Mouse (Mus musculus) gastrocnemius, adult 18-20 months (tissue): ENCODE data around the gene Chdh. TPM values are rescaled to one million over a fixed set of nuclear protein-coding genes. Genes with fewer than 3 reads are reported as not detected.

Experiments used
- DNase-seq: peaks from one replicate; pipeline ENCODE4 v3.0.0; 2021; ENCODE audit warnings: low spot score
- long read RNA-seq, 2 experiments: library from polyadenylated mRNA; stranded (forward); transcript quantifications; one replicate each; pipeline ENCODE4 v2.0.0; 2021
- total RNA-seq, 2 experiments: library from RNA; stranded (reverse); gene quantifications; 2 replicates each; pipeline ENCODE4 v1.2.3; 2021

Gene Chdh
- total RNA-seq, result under 1 TPM; 0.36 to 0.37 TPM
- long read RNA-seq, experiment 1, result 0 reads
- long read RNA-seq, experiment 2, partial matches to known transcripts, result 0 of 1 reads
- long read RNA-seq, experiment 2, other reads (novel, unspliced or antisense), result 1 of 1 reads

DNA sequence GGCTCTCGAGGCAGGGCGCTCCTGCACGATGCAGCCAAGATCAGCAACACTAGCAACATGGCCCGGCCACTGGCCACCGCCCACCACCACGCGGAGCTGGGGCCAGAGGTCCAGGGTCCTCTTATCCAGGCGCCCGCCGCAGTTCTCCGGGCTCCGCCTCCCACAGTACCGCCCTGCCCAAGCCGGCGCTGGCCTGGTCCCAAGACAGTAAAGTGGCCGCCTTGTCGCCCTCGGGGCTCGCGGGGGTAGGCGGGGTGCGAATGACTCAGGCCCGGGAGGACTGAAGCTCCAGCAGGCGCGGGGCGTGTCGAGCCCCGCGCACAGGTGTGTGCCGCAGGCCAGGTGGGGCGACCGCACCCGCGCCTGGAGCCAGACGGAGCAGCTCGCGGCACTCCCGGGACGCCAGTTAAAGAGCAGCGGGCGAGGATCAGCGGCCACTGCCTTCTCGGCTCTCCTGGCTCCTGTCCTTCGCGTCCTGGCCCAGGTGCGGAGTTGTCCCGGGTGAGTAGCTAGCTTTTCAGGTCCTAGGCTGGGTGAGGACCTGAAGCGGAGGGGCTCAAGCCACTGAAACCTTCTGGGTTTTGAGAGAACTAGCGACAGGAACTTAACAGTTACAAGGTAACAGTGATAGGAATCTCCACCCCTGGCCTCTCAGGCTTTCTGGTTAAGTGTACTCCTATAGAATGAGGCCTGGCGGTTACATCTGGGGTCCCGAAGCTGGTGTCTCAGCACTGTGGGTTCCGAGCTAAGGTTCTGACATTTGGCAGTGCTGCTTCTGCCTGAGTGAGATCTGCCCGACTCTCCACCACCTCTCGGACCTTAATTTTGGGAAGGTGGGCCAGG lies at the start of gene Chdh, which contains the start of gene Il17rb:
Chdh (plus strand) TSS at position 291 of the 843 bp plus-strand sequence.
Il17rb (minus strand) TSS at position 164 of the 843 bp plus-strand sequence.
- peak; percentile 27 for DNase-seq

DNA sequence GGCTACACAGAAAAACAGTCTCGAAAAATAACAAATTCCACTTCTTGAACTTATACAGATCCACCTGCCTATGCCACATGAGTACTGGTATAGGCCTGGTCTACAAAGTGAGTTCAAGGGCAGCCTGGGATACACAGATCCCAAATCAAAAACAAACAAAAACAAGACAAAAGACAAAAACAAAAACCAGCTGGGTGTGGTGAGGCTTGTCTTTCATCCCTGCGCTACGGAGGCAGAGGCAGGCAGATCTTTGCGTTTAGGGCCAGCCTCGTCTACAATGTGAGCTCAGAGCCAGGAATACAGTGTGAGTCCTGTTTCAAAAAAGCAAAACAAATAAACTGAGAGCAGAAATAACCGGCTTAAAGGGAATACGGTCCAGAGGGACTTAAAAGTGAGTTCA lies 41.2 kb upstream of the Chdh start:
- no peak for DNase-seq

DNA sequence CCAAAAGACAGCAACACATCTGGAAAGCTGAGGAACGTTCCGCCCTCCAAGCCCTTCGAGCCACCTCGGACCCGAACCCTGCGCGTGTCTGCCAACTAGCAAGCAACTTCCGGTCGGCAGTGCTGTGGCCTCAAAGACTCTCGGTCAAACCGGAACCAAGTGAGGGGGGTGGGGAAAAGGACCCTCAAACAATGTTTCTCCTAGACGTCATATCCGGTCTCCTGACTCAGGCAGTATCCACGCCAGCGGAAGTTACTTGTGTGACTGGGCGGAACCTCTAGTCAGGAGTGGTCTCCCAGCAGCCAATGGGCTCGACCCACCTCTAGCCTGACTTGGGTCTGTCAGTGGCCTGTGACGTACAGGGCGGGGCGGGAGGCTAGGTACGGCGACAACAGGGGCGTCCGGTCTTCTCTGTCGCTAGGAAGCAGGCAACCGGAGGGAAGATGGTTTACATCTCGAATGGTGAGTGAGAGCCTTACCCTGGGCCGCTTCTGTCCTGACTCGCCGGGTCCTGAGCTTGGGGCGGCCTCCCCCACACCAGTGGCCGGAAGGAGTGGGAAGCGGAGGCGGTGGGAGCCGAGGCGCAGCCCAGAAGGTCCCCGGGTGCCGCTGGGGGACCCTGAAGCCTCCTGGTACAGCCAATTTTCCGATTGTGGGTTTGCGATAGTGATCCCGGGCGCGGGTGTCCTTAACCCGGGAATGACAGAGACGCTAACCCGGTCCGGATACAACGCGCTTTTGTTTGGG lies 40.6 kb upstream of the Chdh start, which contains the start of gene Selenok:
Selenok (plus strand) TSS at position 234 of the 747 bp plus-strand sequence.
- DNase-seq, result peak; percentile 98

DNA sequence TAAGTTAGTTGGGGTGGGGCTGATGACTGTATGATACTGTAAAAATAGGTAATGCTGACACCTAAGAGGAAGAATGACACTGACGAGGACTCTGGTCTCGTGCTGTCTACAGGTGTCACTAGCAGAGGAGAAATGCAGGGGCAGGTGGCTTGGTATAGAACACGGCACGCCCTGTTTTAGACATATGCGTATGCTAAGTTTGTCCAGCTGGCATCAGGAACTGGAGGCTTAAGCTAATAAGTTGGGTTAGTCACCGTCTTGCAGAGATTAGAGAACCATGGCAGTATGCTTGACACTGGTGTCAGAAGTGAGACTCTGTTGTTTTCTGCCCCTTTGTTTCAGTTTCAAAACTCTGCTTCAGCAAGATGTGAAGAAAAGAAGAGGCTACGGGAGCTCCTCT lies 37.4 kb upstream of the Chdh start:
- no peak for DNase-seq

DNA sequence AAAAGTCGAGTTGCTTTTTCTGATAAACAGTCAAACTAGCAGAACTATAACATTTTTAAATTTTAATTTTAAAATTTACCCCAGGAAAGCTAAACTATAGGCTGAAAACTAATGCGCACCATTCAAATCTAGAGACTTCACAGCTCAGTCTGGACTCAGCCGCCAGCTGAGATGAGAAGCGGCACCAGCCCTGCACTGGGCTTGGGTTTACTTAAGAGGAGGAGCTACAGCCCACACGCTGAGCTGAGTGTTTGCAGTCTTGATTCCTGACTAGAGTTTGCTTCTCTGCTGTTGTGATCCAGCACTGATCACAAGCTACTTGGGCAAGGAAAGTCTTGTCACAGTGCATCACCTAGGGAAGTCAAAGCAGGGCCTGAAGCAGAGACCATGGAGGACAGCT lies 36.8 kb upstream of the Chdh start:
- DNase-seq, result no peak

DNA sequence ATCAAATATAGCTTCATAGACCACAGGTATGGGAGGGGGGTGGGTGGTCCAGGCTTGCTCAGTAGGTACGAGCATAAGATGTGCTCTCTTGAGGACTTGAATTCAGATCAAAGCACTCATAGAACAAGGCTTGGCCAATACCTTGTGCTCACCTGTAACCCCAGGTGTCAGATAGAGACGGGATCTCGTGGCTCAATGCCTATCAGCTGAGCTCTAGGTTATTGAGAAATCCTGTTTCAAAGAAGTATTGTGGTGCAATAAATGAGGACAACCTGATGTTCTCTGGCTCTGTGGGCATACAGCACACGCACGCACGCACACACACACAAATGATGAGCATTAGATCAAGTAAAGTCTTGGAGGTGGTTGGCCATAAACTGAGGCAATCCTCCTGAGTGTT lies 31.9 kb upstream of the Chdh start:
- no peak for DNase-seq

DNA sequence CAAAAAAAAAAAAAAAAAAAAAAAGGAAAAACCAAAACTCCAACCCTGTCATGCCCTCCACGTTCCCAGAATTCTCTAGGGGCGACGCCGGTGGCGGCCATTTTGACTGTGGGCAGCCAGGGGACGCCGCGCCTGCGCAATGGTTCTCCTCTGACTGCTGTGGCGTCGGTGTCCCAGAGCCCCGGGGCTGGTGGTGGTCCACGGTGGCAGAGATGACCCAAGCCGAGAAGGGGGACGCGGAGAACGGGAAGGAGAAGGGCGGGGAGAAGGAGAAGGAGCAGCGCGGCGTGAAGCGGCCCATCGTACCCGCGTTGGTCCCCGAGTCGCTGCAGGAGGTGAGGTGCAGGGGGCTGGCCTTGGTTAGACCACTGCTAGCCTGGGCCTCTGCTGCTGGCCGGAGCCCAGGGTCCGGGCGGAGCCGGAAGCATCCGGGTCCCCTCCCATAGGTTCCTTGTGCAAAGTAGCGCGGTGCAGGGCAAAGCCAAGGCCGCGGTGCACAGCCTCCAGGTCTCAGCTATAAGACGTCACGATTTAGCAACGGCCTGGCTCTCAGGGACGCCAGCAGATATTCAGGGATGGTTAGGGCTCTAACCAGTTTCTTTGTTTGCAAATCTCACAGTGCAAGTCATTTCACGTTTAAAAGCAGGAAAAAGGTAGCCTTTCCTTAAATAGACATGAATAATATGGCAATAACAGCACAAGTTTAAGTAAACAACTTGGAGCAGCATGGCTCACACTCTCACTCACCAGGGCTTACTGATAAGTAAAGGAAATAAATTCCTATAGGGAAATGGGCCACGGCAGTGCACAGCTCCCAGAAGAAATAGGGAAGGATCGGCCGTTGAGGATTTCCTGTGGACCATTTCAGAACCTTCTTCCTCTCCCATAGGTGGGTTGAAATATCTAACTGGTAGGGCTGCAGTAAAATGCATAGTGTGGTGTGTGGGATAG lies 30.3 kb upstream of the Chdh start, which contains the start of gene Actr8:
Actr8 (plus strand) TSS at position 84 of the 951 bp plus-strand sequence.
- peak; percentile 94 for DNase-seq

DNA sequence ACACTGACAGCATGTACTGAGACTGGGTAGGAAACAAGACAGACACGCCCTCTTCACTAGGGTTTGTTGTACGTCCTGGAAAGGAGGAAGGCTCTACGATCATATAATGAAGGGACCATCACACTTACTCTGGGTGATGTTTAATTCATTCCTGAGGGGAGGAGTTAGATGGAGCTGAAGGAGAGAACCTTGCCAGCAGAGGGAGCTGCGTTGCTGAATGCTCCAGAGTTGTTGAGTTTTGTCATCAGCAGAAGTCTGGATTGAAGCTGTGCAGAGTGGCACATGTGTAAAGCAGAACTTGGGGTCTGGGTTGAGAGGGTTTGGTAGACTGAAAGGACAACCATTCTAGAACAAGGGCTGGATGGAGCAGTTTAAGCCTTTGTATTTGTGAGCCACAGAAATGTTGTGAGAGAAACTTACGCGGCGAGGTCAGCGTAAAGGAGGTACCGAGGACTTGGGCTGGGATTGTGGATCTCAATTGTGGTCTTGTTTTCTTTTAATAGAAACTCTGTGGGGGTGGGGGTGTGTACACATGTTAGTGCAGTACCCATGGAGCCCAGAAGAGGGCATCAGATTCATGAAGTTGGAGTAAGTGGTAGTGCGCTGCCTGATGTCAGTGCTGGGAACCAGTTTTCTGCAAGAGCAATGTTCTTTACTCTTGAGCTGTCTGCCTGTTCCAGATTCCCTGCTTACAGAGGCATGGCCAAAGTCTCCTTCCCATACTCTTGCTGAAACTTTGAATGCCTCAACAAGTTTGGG lies 28.2 kb upstream of the Chdh start:
- no peak for DNase-seq

DNA sequence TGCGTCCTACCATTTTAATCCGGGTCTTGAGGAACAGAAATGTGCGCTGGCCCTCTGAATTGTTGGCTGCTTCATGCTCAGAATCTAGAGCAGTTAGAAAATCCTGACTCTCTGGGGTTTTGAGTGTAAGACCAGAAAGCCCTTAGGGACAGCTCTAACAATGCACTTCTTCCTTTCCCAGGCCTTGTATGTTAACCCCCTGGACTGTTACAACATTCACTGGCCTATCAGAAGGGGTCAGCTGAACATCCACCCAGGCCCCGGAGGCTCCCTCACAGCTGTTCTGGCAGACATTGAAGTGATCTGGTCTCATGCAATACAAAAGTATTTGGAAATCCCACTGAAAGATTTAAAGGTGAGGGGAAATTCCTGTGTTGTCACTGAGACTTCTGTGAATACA lies 22.7 kb upstream of the Chdh start:
- DNase-seq, result no peak

DNA sequence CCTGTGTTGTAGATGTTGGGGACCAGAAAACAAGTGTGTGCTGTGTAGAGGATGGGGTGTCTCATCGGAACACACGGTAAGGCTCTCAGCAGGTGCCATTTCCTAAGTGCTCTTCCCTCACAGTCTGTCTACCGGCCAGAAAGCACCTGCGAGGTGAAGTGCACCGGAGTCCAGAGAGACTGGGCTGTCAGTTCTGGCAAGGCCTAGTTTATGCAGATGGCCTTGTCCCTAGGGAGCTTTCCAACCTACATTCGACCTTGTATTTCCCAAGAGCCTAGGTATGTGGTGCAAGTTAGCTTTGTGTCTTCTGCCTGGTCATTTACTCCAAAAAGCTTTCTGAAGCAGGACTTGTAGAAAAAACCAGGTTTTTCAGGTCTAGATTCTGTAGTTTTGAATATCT lies 21.5 kb upstream of the Chdh start:
- DNase-seq, result no peak

DNA sequence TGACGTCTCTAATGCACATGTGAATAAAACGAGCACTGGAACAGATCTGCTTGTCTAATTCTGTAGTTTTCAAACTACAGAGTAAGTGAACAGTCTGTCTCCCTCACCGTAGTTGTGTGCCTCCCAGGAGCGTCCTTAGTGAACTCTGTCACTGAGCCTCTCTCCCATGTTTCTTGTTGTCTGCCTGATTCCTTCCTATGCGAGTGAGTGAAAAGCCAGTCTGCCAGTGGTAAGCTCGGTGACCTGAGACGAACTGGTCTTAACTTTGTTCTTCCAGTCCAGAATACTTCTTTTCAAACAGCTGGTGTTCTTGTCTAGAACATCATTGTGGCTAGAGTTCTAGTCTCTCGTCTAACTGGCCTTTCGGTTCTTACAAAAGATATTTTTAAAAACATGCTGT lies 21.1 kb upstream of the Chdh start:
- DNase-seq, result no peak

DNA sequence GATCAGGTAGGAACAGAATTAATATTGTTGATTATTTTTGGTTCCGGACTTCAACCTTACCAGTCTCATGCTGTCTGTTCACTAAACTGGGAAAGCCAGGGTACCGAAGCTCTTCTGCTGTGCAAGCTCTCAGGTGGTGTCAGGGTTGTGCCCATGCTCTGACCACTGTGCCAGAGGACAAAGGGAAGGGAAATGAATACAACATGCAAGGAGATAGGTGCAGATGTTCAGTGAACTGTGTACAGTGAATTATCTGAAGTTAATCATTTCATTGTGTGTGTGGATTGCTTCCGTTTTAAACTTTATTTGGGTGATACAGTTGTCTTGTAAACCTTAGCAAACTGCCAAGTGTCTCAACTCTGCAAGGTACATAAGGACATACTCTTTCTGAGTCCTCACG lies 20.5 kb upstream of the Chdh start:
- DNase-seq, result no peak

DNA sequence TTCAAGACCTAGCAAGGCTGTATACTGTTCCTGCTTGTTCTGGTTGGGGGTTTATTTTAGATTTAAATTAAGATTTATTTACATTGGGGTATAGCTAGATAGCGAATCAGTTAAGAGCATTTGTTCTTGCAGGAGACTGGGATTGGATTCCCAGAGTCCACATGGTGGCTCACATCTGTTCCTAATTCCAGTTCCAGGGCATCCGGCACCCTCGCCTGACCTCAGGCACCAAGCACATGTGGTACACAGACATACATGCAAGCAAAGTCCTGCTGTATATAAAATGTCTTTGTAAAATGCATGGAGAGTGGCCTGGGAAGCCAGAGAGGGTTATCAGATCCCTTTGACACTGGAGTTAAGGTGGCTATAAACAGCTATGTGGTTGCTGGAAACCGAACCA lies 13.8 kb upstream of the Chdh start:
- DNase-seq, result no peak

DNA sequence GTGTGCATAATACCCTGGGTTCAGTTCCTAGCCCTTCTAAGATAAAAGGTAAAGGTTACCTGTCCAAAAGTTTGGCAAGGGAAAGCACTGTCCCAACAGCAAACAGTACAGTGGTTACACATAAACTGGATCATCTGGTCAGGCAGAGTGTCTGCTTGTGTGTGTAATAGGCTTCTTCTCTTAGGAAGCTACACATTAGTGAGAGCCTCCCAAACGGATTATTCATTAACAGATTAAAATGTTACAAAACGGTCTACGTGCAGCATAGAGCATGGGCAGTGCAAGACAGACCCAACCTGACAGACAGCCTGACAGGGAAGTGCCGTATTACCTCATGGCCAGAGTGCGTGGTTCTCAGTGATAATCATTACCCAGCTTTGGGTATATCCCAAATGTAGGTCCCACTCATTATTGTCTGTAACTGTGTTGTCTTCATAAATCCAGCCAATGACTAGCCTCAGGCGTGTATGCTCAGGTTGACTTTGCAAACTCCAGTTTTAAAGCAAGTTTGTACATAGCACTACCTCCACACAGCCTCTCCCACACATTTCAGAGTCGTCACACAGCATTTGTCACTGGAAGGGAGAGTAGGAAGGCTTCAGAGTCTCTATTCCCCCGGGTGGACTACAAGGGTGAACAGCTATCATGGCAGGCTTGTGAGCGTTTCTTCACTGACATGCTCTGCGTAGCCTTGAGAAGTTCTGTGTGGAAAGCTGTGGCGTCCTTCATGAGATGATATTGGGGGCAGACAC lies 12.6 kb upstream of the Chdh start:
- DNase-seq, result no peak

DNA sequence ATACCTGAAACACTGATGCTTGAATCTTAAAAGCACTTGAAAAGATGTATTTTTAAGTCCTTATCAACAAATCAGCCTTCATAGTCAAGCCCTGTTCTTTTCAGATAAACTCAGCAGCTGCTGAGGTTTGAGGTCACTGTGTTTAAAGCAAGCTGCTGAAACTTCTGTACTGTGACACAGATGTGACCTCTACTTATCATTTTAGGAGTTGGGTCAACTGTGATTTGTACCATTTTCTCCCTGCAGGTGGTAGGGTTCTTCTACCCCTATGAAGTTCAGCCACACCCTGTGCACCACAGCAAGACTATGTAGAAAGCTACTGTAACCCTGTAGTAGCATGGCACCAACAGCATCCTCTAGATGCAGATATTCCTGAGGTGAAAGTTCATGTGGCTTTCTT lies 11.5 kb upstream of the Chdh start:
- no peak for DNase-seq

DNA sequence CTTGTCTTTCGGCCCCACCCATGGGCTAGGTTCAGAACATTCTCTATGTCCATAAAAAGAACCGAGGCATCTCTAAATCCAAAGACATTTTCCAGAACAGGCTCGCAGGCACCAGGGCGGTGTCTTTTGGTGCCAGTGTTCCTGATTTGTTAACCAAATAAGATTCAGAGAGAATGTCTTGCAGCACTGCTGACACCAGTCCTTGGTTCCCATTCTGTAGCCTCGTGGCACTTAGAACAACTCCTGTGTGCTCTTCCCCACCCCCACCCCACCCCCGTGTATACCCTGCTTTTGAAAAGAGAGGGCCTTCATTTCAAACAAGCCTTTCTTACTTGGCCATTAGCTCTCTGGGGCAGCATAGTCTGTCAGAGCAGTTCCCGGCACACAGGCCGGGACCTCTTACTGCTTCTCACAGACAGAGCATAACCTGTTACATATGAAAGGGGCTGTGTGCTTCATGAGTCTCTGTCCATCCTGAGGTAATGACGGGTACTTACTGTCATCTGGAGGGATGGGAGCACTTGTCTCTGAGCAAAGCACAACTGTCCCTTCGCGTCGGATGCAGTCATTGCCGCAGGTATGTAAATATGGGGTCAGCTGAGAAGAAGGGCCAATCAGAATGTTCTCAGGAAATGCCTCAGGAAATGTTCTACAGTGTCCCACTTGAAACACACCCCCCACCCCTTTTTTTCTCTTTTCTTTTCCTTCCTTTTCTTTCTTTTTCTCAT lies 9.9 kb upstream of the Chdh start:
- DNase-seq, result no peak

DNA sequence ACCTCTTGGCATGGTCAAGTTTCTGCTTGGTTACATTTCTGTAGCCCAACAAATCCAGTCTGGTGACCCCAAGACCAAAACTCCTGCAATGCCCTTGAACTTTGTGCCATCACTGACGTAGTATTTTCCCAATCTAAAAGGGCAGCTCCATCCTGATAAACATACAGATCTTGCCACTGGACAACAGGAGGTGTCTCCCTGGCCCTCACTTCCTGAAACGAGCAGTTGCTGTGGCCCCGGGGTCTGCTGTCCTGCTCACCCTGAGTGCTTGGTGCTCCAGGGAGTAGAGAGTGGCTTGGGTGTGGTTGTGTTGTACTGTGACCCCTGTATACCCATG lies 9.4 kb upstream of the Chdh start:
- no peak for DNase-seq

DNA sequence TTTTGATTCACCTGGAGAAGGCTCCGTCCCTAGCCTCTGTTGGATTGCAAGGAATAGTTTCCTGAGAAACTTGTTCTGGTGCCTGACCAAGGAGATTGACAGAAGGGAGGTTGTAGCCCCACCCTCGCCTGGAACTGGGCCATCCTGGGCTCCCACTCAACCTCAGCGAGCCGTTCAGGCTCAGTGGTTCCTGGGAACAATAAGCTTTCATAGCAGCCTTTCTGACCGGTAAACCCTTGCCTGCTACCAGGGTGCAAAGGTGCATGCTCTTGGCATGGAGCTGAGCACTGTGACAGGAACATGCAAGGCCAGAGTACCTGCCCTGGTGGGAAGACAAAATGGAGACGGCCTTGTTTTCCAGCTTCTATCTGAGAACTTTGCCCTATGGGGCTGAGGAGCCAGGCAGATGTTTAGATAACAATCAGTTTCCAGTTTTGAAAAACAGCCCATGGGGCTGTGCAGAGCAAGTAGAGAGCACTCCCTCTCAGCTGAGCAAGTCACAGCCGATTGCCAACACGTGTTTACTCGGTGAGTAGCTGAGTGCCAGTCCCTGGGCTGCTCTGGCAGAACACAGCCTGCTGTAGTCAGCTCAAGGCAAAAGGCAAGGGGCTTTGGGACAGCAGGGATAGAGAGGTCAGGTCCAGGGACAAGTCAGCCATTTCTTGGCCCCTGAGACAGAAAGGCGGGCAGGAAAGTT lies 1.2 kb downstream of the Chdh start:
- DNase-seq, result peak; percentile 24
